Mouse (Mus musculus) adrenal gland, adult 2 months (tissue): ENCODE data around the gene Papola. TPM values are rescaled to one million over a fixed set of nuclear protein-coding genes. Genes with fewer than 3 reads are reported as not detected.

Experiments used
- DNase-seq: peaks from one replicate; pipeline ENCODE4 v3.0.0; 2021
- long read RNA-seq: library from polyadenylated mRNA; stranded (forward); transcript quantifications from one replicate; pipeline ENCODE4 v2.0.0, GENCODE M21; 2021
- polyA plus RNA-seq: library from polyadenylated mRNA; depleted of rRNA; stranded (reverse); fragments of >200 nt; gene quantifications from 2 replicates; pipeline ENCODE4 v1.2.3, GENCODE M21; 2012; rRNA removed
- total RNA-seq, 2 experiments: library from RNA; stranded (reverse); gene quantifications; 2 replicates each; pipeline ENCODE4 v1.2.3; 2021

Papola gene
- total RNA-seq, result 100 to 1,000 TPM; 227 to 228 TPM
- polyA plus RNA-seq, result 19.4 and 28.7 TPM in 2 replicates
- long read RNA-seq, full-length matches to known transcripts, result 49 of 74 reads
- long read RNA-seq, partial matches to known transcripts, result 9 of 74 reads
- long read RNA-seq, other reads (novel, unspliced or antisense), result 16 of 74 reads

DNA sequence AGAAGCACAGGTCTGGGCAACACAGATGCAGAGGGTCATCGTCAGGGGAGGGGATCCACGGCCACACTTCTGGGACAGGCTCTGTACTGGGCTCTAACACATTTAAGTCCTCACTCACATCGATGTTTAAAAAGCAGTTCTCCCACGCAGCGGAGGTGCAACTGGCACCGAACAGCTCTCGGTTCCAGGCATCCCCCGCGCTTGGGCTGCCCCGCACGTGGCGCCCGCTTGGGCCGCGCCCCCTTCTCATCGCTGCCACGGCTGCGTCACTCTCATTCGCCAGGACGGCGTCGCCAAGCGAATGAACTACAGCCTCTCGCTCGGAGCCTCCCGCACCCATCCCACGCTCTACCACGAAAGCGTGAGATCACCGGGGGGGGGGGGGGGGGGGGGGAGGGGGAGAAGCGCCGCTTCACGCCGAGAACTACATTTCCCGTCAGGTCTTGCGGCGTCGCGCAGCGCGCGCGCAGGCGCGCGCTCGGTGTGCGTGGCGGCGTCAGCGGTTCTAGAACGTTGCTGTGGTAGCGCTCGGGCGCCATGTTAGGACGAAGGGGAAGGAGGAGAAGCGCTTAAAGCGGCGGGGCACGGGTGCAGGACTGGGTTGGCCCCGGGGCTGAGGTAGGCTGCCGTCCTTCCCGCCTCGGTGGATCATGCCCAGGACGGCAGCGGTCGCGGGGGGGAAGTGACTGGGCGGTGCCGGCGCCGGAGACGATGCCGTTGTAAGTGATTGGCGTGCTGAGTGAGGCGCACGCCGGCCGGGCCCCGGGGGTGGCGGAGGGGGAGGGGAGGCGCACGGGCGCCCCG, at the start of gene Papola:
TSS of gene Papola (plus strand) at position 499 of the 804 bp plus-strand sequence.
- peak; percentile 93 for DNase-seq

GRCm38 (mm10) chr12:105735226-105735888, 49.1 kb upstream of the Papola start:
- no peak for DNase-seq

- no peak for DNase-seq
Measured at GRCm38 (mm10) chr12:105735889-105736251, 48.6 kb upstream of the Papola start.

GRCm38 (mm10) chr12:105738316-105739096, 46.0 kb upstream of the Papola start:
- no peak for DNase-seq

- no peak for DNase-seq
Measured at GRCm38 (mm10) chr12:105739656-105740055, 44.8 kb upstream of the Papola start.

DNA sequence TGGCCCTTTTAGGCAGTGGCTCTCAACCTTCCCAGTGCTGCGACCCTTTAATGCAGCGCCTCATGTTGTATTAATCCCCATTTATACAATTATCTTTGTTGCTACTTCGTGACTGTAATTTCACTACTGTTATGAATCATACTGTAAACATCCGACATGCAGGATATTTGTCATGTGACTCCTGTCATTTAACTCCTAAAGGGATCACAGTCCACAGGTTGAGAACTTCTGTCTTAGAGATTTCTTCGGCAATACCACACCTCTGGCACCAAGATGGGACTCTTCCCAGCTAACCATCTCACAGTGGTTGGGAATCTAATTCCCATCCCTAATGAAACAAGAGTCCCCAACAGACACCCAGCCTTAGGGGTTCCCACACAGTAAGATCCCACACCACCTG, 36.4 kb upstream of the Papola start:
- no peak for DNase-seq

DNA sequence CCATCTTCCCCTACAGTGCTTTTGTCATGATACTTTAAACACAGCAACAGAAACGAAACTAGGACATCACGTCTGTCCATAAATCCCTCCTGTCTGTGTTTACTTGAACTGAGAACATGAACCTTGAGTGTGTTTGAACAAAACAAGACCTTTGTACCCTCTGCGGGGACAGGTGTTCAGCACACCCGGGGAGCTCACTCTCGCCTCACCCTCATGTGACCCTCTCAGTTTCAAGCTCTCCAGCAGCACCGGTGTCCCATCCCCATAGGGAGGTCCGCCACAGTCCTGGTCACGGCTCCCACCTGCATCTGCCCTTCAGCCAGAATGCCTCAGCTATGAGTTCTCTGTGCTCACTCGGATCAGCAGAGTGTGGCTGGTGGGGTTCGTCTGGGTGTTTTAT, 30.7 kb upstream of the Papola start:
- DNase-seq, result peak; percentile 10

DNA sequence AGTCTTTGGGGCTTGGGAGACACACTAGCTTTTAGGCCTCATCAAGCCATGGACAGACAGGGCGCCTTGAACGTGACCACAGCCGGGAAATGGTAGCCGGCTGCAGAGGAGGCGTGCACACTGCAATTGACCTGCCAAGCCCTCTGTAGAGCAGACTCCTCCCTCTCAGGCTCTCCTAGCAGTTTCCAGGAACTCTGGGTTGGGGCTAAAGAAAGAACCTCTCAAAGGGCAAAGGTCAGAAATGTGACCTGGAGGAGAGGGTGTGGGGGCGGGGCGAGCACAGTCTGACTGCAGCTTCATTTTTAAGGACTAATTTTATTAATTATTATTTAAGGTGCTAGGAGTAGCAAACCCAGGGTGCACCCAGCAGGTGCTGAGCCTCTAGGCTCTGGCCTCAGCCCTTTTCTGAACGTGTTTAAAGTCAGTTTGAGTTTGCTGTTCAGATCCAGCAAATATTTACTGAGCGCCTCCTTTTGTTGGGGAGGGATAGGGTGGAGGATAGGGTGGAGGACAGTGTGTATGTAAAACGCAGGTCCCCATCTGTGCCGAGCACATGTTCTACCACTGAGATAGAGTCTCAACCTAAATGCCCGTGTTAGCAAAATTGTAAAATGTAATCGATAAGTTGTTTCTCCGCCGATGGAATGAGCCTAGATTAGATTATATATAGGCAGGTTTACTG, 26.5 kb upstream of the Papola start:
- peak; percentile 21 for DNase-seq

DNA sequence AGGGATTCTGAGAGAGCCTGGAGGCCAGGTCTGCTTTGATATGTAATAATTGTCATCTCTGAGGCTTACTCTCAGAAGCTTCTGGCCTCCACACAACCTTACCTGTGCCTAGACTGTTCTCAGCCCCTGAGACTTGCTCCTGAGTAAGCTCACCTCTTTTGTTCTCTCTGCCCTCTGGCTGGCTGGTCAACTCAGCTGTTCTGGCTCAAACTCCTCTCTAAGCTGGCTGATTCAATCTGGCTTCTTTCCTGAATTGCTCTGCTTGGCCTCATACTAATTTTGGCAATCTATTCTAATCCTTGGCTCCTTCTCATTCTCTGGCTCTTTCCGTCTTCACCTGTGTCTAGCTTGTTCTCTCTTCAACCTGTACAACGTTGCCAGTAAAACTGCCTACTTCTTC, 25.6 kb upstream of the Papola start:
- peak; percentile 17 for DNase-seq

DNA sequence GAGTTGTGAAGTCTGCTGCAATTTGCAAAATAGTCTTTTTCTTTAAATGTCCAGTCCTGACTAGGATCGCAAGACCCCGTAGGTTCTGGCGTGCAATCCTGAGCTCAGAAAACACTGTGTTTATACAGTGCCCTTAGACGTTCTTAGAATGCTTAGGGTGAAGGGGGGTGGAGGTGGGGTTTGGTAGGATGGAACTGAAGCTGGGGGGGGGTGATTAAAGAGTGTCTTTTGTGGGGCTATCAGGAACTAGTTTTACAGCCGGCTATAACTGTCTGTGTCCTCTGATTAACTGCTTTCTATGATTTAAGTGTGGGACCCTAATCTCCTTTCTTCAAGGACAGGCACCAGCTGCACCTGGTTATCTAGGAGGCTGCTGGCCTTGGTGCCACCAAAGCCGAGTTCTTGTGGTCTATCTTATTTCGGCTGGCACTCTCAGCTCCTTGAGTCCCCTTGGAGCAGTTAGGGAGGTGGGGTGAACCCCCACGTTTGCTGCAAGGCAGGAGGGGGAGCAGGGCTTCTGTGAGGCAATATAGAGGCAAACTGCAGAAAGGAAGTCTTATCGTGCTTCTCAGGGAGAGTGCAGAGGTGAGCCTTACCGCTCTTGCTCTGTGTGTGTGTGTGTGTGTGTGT, 24.5 kb upstream of the Papola start:
- peak; percentile 10 for DNase-seq

- DNase-seq, result peak; percentile 23
Measured at GRCm38 (mm10) chr12:105761171-105761570, 23.3 kb upstream of the Papola start.

DNA sequence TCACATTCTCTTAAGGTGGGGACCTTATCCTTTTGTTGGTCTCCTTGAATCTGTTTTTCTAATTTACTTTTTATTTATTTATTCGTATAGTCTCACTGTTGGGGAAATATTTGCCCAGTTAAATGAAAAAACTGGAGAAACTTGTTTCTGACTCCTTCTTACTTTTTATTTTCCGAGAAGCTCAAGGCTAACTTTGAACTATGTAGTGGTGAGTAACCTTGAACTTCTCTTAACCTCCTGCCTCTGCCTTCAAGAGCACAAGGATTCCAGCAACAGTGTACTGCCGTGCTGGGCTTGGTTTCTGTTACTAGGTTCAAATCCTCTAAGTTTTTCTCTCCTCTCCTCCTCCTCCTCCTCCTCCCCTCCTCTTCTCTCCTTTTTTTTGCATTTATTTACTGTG, 22.9 kb upstream of the Papola start:
- no peak for DNase-seq

- DNase-seq, result no peak
Measured at GRCm38 (mm10) chr12:105769700-105770099, 14.8 kb upstream of the Papola start.

- peak; percentile 42 for DNase-seq
Measured at GRCm38 (mm10) chr12:105774871-105775270, 9.6 kb upstream of the Papola start.

- DNase-seq, result no peak
Measured at GRCm38 (mm10) chr12:105777651-105778050, 6.8 kb upstream of the Papola start.

DNA sequence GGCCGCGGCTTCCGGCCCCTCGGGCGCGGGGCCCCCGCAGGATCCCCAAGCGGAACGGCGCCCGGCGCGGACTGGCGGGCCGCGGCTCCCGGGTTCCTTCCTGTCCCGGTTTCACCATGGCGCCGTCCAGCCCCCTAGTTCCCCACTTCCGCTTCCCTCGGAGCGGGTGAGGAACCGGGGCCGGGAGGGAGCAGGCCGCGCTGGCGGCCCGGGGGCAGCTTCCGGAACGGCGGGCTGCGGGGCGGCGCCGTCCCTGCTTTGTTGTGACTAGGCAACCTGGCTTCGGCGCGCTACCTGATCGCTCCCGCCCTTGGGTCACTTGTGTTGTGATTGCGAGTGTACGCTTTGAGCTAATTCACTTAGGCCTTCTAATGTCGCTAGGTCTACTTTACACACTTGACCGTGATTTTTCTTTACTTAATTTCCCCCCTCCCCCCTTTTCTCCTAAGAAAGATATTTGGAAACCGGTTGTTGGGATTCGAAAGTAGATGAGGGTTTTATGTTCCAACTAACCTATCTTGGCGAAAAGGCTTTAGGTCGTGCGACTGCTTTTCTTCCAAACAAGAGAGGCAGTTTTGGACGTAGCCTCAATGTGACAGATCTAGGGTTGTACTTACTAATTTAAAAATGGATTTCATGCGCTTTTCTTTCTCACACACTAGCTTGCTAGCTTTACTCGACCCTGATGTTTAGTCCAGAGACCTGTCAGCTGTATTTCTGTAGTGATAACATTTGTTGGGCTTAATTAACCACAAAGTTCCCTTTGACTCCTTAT, 693 bp downstream of the Papola start:
- DNase-seq, result peak; percentile 88

DNA sequence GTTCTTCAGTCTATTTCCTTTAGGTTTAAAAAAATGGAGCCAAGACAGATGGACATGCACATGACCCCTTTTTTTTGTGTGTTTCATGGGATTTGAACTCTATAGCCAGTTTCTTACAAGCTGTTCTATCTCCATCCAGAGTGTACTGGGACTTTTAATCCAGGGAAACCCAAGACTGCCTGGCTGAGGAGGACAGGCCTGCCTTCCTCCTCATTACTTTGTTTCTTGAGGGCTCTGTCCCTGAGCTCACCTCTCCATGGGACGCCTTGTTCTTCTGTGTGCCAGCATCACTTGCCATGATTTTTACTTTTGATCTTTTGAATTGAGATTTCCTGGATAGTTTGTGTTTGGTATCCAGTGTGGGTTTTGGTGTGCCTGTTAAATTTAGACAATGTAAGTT, 1.6 kb downstream of the Papola start:
- DNase-seq, result no peak

DNA sequence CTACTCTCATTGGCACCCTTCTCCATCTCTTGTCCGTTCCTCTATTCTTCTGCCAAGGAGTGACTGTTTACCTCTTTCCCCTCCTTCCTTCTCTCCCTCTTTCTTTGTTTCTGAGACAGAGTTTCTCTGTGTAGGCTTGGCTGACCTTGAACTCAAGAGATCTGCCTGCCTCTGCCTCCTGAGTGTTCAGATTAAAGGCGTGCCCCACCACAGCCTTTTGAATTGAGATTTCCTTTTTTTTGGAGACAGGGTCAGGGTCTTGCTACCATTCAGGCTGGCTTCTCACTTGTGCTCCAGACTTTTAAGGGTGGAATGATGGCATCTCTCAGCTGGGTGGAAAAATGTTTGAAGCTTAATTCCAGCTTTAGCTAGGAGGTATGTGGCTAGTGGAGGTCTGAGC, 3.1 kb downstream of the Papola start:
- DNase-seq, result no peak

DNA sequence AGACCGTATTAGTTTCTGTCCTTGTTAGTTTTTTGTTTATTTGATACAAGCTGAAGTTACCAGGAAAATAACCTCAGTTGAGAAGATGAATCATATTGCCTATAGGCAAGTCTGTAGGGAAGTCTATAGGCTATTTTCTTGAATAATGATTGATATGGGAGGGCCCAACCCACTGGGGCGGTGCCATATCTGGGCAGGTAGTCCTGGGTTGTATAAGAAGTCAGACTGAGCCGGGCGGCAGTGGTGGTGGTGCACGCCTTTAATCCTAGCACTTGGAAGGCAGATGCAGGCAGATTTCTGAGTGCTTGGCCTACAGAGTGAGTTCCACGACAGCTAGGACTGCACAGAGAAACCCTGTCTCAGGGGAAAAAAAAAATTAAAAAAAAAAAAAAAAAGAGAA, 5.4 kb downstream of the Papola start:
- DNase-seq, result no peak

DNA sequence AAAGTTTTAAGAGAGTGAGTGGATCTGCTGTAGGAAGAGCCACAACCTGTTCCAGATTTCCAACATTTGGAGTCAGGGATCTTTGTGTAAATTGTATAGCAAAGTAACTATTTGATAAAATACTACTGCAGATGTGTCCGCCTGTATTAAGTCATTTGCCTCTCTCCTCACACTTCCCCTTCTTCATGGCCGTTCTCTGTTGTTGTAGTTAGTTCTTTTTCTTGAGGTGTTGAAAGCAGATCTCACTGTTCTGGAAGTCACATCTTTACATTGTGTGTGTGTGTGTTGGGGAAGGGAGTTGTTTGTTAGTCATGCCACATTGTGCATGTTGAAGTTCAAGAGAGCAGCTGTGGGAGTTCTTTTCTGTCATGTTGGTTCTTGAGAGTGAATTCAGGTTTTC, 10.4 kb downstream of the Papola start:
- no peak for DNase-seq

GRCm38 (mm10) chr12:105798001-105798400, 13.5 kb downstream of the Papola start:
- no peak for DNase-seq
